Mouse (Mus musculus) forebrain, embryonic 15.5 days (tissue): Measurements from ENCODE around the gene Med17. TPM values are rescaled to one million over a fixed set of nuclear protein-coding genes. Genes with fewer than 3 reads are reported as not detected.

ENCODE experiments used
- ATAC-seq: fragments of 200-750 bp; cut with Nextera tagmentation; replicated peaks from 2 replicates; pipeline ENCODE4 v1.8.0; 2017; ENCODE audit warnings: mild to moderate bottlenecking, moderate TSS enrichment, moderate library complexity
- H3K27ac ChIP-seq: fragments of 300-500 bp; sonication (generic); replicated peaks from 2 replicates; pipeline ENCODE4 v1.5.1; 2015; ENCODE audit warnings: mild to moderate bottlenecking, inconsistent platforms
- H3K27me3 ChIP-seq: fragments of 300-500 bp; sonication (generic); 2 replicates; pipeline ENCODE4 v1.6.1; 2015; ENCODE audit warnings: inconsistent platforms
- H3K36me3 ChIP-seq: fragments of 300-500 bp; sonication (generic); 2 replicates; pipeline ENCODE4 v1.6.1; 2015; ENCODE audit warnings: mild to moderate bottlenecking, inconsistent platforms
- H3K4me1 ChIP-seq: fragments of 300-500 bp; sonication (generic); 2 replicates; pipeline ENCODE4 v1.6.1; 2015; ENCODE audit warnings: inconsistent platforms
- H3K4me2 ChIP-seq: fragments of 300-500 bp; sonication (generic); replicated peaks from 2 replicates; pipeline ENCODE4 v1.6.1; 2015; ENCODE audit warnings: mild to moderate bottlenecking, inconsistent platforms
- H3K4me3 ChIP-seq: fragments of 300-500 bp; sonication (generic); 2 replicates; pipeline ENCODE4 v1.5.1; 2015; ENCODE audit warnings: mild to moderate bottlenecking, inconsistent platforms
- H3K9ac ChIP-seq: fragments of 300-500 bp; sonication (generic); replicated peaks from 2 replicates; pipeline ENCODE4 v1.6.1; 2015; ENCODE audit warnings: mild to moderate bottlenecking, inconsistent platforms
- H3K9me3 ChIP-seq: fragments of 300-500 bp; sonication (generic); 2 replicates; pipeline ENCODE4 v1.6.1; 2016; ENCODE audit warnings: inconsistent platforms
- WGBS: fragments of 180-500 bp; shearing (Covaris S2); methylation state at CpG from one replicate; pipeline ENCODE4 v1.1.7; 2015; ENCODE audit warnings: mixed read lengths; 5-methylcytosine and 5-hydroxymethylcytosine counted together
- polyA plus RNA-seq: library from polyadenylated mRNA; unstranded; fragments of >200 nt; fragmentation: Nextera tagmentation; extraction: Ambion mirVana; gene quantifications from 2 replicates; pipeline ENCODE4 v1.2.1, GENCODE M21; 2015

Gene Med17
- polyA plus RNA-seq, 1 experiment from 2014 or later = 43.5 TPM

- peak overlapping the region; percentile 68 for H3K4me3 ChIP-seq
- H3K27ac ChIP-seq = 0 out of 2 replicates have a peak overlapping the region, but pooled peaks have one; percentile 88
- peaks cover 27% of the 10 kb centered on the region for H3K4me1 ChIP-seq
- H3K27me3 ChIP-seq = no peaks in the 10 kb centered on the region
- peak; percentile 5; the same call in 1 of the 2 replicates for ATAC-seq
- H3K9ac ChIP-seq = peak overlapping the region; percentile 87
- H3K9me3 ChIP-seq = no peaks in the 10 kb centered on the region
- WGBS = 44% methylated on average over 5 of the region's 5 CpGs
- H3K4me2 ChIP-seq = peak overlapping the region; percentile 62
- peaks cover 15% of the 10 kb centered on the region for H3K36me3 ChIP-seq
Observed at GRCm38 (mm10) chr9:15280491-15280879, 754 bp upstream of the Med17 start.

GRCm38 (mm10) chr9:15279139-15279648 is 537 bp downstream of the Med17 start:
- Histone ChIP-seq H3K9ac (peak overlapping the region; percentile 87), H3K4me2 (peak overlapping the region; percentile 62), H3K27me3 (no peaks in the 10 kb centered on the region), H3K36me3 (peaks cover 28% of the 10 kb centered on the region), H3K27ac (peak overlapping the region; percentile 88), H3K4me3 (peak overlapping the region; percentile 68), H3K9me3 (no peaks in the 10 kb centered on the region), H3K4me1 (peaks cover 27% of the 10 kb centered on the region)
- 9% methylated on average over 19 of the region's 19 CpGs for WGBS
- ATAC-seq = no peak

GRCm38 (mm10) chr9:15278343-15278742 is 1.4 kb downstream of the Med17 start:
- Histone ChIP-seq H3K27me3 (no peaks in the 10 kb centered on the region), H3K36me3 (peaks cover 36% of the 10 kb centered on the region), H3K4me1 (peaks cover 27% of the 10 kb centered on the region), H3K27ac (no peak overlapping the region), H3K9ac (no peak overlapping the region), H3K9me3 (no peaks in the 10 kb centered on the region), H3K4me2 (no peak overlapping the region), H3K4me3 (peak overlapping the region; percentile 68; the same call in 1 of the 2 replicates)
- ATAC-seq = no peak
- WGBS = 88% methylated on average over 3 of the region's 3 CpGs

GRCm38 (mm10) chr9:15276855-15277254 is 2.9 kb downstream of the Med17 start:
- H3K27ac ChIP-seq = no peak overlapping the region
- no peak overlapping the region for H3K4me3 ChIP-seq
- H3K27me3 ChIP-seq = no peaks in the 10 kb centered on the region
- no peak overlapping the region for H3K9ac ChIP-seq
- no peak overlapping the region for H3K4me2 ChIP-seq
- no peak for ATAC-seq
- peaks cover 51% of the 10 kb centered on the region for H3K36me3 ChIP-seq
- 93% methylated on average over 4 of the region's 4 CpGs for WGBS
- peaks cover 27% of the 10 kb centered on the region for H3K4me1 ChIP-seq
- H3K9me3 ChIP-seq = no peaks in the 10 kb centered on the region

GRCm38 (mm10) chr9:15273981-15274380 is 5.8 kb downstream of the Med17 start:
- H3K4me2 ChIP-seq = no peak overlapping the region
- 95% methylated on average over 2 of the region's 2 CpGs for WGBS
- peaks cover 79% of the 10 kb centered on the region for H3K36me3 ChIP-seq
- H3K4me1 ChIP-seq = peaks cover 16% of the 10 kb centered on the region
- no peaks in the 10 kb centered on the region for H3K27me3 ChIP-seq
- ATAC-seq = no peak
- no peaks in the 10 kb centered on the region for H3K9me3 ChIP-seq
- no peak overlapping the region for H3K9ac ChIP-seq
- H3K4me3 ChIP-seq = no peak overlapping the region
- no peak overlapping the region for H3K27ac ChIP-seq

GRCm38 (mm10) chr9:15263487-15263886 is 16.2 kb downstream of the Med17 start:
- Histone ChIP-seq H3K36me3 (peaks cover 85% of the 10 kb centered on the region), H3K4me2 (no peak overlapping the region), H3K9ac (no peak overlapping the region), H3K27ac (no peak overlapping the region), H3K9me3 (no peaks in the 10 kb centered on the region), H3K27me3 (no peaks in the 10 kb centered on the region), H3K4me3 (no peak overlapping the region), H3K4me1 (no peaks in the 10 kb centered on the region)
- WGBS = 98% methylated on average over 10 of the region's 10 CpGs
- no peak for ATAC-seq

GRCm38 (mm10) chr9:15261980-15262379 is 17.8 kb downstream of the Med17 start:
- no peak for ATAC-seq
- no peak overlapping the region for H3K27ac ChIP-seq
- no peak overlapping the region for H3K4me2 ChIP-seq
- H3K36me3 ChIP-seq = peaks cover 72% of the 10 kb centered on the region
- no peaks in the 10 kb centered on the region for H3K9me3 ChIP-seq
- H3K4me3 ChIP-seq = no peak overlapping the region
- H3K4me1 ChIP-seq = no peaks in the 10 kb centered on the region
- H3K27me3 ChIP-seq = no peaks in the 10 kb centered on the region
- H3K9ac ChIP-seq = no peak overlapping the region
- 95% methylated on average over 8 of the region's 8 CpGs for WGBS

- H3K36me3 ChIP-seq = peaks cover 18% of the 10 kb centered on the region
- H3K4me3 ChIP-seq = no peak overlapping the region
- H3K4me2 ChIP-seq = no peak overlapping the region
- H3K9ac ChIP-seq = no peak overlapping the region
- H3K4me1 ChIP-seq = no peaks in the 10 kb centered on the region
- 82% methylated on average over 3 of the region's 3 CpGs for WGBS
- H3K27ac ChIP-seq = no peak overlapping the region
- ATAC-seq = no peak
- no peaks in the 10 kb centered on the region for H3K27me3 ChIP-seq
- no peaks in the 10 kb centered on the region for H3K9me3 ChIP-seq
Observed at GRCm38 (mm10) chr9:15256214-15256613, 23.5 kb downstream of the Med17 start.

GRCm38 (mm10) chr9:15254501-15254900 is 25.2 kb downstream of the Med17 start:
- WGBS = 87% methylated on average over 7 of the region's 7 CpGs
- H3K9me3 ChIP-seq = no peaks in the 10 kb centered on the region
- no peak overlapping the region for H3K27ac ChIP-seq
- ATAC-seq = no peak
- H3K9ac ChIP-seq = no peak overlapping the region
- H3K4me1 ChIP-seq = no peaks in the 10 kb centered on the region
- no peaks in the 10 kb centered on the region for H3K27me3 ChIP-seq
- no peak overlapping the region for H3K4me2 ChIP-seq
- H3K36me3 ChIP-seq = 0 out of 2 replicates have a peak, but pooled peaks cover 3% of the 10 kb centered on the region
- no peak overlapping the region for H3K4me3 ChIP-seq

GRCm38 (mm10) chr9:15252196-15252595 is 27.5 kb downstream of the Med17 start:
- H3K4me1 ChIP-seq = no peaks in the 10 kb centered on the region
- H3K4me3 ChIP-seq = no peak overlapping the region
- 78% methylated on average over 7 of the region's 7 CpGs for WGBS
- H3K9ac ChIP-seq = no peak overlapping the region
- no peaks in the 10 kb centered on the region for H3K36me3 ChIP-seq
- no peak overlapping the region for H3K4me2 ChIP-seq
- no peaks in the 10 kb centered on the region for H3K27me3 ChIP-seq
- H3K27ac ChIP-seq = no peak overlapping the region
- no peak for ATAC-seq
- no peaks in the 10 kb centered on the region for H3K9me3 ChIP-seq

- H3K4me3 ChIP-seq = no peak overlapping the region
- 80% methylated on average over 7 of the region's 7 CpGs for WGBS
- H3K4me2 ChIP-seq = no peak overlapping the region
- ATAC-seq = no peak
- no peak overlapping the region for H3K27ac ChIP-seq
- no peaks in the 10 kb centered on the region for H3K4me1 ChIP-seq
- no peaks in the 10 kb centered on the region for H3K36me3 ChIP-seq
- no peaks in the 10 kb centered on the region for H3K27me3 ChIP-seq
- H3K9ac ChIP-seq = no peak overlapping the region
- no peaks in the 10 kb centered on the region for H3K9me3 ChIP-seq
Observed at GRCm38 (mm10) chr9:15250376-15250775, 29.4 kb downstream of the Med17 start.

- 83% methylated on average over 14 of the region's 14 CpGs for WGBS
Observed at GRCm38 (mm10) chr9:15245319-15246075, 34.2 kb downstream of the Med17 start.

More at GRCm38 (mm10) chr9:15245319-15246075, 34.2 kb downstream of the Med17 start:
- no peaks in the 10 kb centered on the region for H3K9me3 ChIP-seq
- no peak overlapping the region for H3K9ac ChIP-seq
- no peaks in the 10 kb centered on the region for H3K36me3 ChIP-seq
- H3K27me3 ChIP-seq = no peaks in the 10 kb centered on the region
- H3K4me1 ChIP-seq = no peaks in the 10 kb centered on the region
- no peak overlapping the region for H3K27ac ChIP-seq
- H3K4me2 ChIP-seq = no peak overlapping the region
- no peak for ATAC-seq
- H3K4me3 ChIP-seq = no peak overlapping the region
